Mouse (Mus musculus) olfactory bulb, adult 2 months (tissue): ENCODE measurements around the gene Lrrc40.

Source experiments
- CTCF ChIP-seq: fragments of 200-500 bp; IDR thresholded peaks from 2 replicates; pipeline ENCODE4 v1.5.1; 2012; ENCODE audit warnings: low read depth, mild to moderate bottlenecking, low read length, moderate library complexity; ENCODE audit not compliant: insufficient read depth
- POLR2A ChIP-seq: fragments of 200-500 bp; IDR thresholded peaks from 2 replicates; pipeline ENCODE4 v1.6.1; 2012; ENCODE audit warnings: mild to moderate bottlenecking, low read depth, low read length, moderate library complexity; ENCODE audit not compliant: insufficient read depth

DNA sequence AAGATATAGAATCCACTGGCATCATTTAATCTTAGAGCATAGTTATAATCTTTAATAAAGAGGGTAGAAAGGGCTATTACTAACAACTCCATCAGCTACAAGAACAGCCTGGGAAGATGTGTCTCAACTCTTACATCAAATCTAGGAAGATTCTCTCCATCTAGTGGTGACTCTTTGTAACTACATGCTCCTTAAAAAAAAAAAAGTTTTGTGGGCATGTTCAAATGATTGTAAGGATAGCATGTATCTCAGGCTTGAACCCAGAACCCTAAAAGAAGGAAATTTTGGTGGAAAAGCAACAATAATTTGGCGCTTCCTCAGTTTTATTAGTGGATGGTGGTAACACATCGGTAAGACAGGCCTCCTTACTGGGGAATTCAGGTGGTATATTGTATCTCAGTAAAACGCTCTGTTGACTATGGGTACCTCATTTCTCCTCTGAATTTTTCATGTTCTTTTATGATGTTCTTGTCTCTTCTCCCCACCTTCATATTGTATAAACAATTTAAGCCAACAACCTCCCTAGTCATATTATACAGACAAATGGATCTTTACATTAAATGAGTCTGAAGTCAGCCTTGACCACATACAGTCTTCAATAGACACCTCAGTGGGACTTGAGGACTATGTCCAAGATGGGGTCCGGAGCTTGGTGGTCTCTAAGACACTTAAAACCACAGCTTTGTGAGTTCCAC, 40.4 kb downstream of the Lrrc40 start:
- TF ChIP-seq CTCF (no peak), POLR2A (no peak)
